Mouse (Mus musculus): Measurements from ENCODE around the gene Igf2r. TPM values are rescaled to one million over a fixed set of nuclear protein-coding genes. Genes with fewer than 3 reads are reported as not detected.

Gene Igf2r
- polyA plus RNA-seq, 1 experiment = 8.3 TPM

GRCm38 (mm10) chr17:12750591-12751170 is 18.8 kb downstream of the Igf2r start:
- H3K4me3 ChIP-seq (replicated peaks; ENCODE audit: control insufficient read depth, low read depth, low read length) = no peak overlapping the region
- WGBS = 73% methylated on average over 9 of the region's 9 CpGs
- peaks cover 1% of the 10 kb centered on the region; the same call in 1 of the 2 replicates for H3K4me1 ChIP-seq (ENCODE audit: control insufficient read depth, insufficient read depth, low read length)
- no peak for TF ChIP-seq POLR2A (IDR thresholded peaks at IDR 0.05; ENCODE audit: borderline replicate concordance, control insufficient read depth, low read depth, low read length)
- H3K27ac ChIP-seq (ENCODE audit: control insufficient read depth, insufficient read depth, low read depth, low read length, poor library complexity) = no peak overlapping the region

- TF ChIP-seq CTCF (IDR thresholded peaks at IDR 0.05; ENCODE audit: control insufficient read depth, insufficient read depth, low read length) = no peak
- TF ChIP-seq POLR2A (IDR thresholded peaks at IDR 0.05; ENCODE audit: borderline replicate concordance, control insufficient read depth, low read depth, low read length) = no peak
- WGBS = 65% methylated on average over 8 of the region's 8 CpGs
- Histone ChIP-seq H3K4me3 (replicated peaks; ENCODE audit: control insufficient read depth, low read depth, low read length) (no peak overlapping the region), H3K4me1 (ENCODE audit: control insufficient read depth, insufficient read depth, low read length) (no peaks in the 10 kb centered on the region; the same call in 1 of the 2 replicates), H3K27ac (ENCODE audit: control insufficient read depth, insufficient read depth, low read depth, low read length, poor library complexity) (no peak overlapping the region)
These were observed 19.8 kb downstream of the Igf2r start for GRCm38 (mm10) chr17:12749421-12750367.

GRCm38 (mm10) chr17:12745761-12746160 is 23.7 kb downstream of the Igf2r start:
- TF ChIP-seq CTCF (IDR thresholded peaks at IDR 0.05; ENCODE audit: control insufficient read depth, insufficient read depth, low read length) (no peak), POLR2A (IDR thresholded peaks at IDR 0.05; ENCODE audit: borderline replicate concordance, control insufficient read depth, low read depth, low read length) (no peak)
- WGBS = 3% methylated on average over 4 of the region's 4 CpGs
- H3K27ac ChIP-seq (ENCODE audit: control insufficient read depth, insufficient read depth, low read depth, low read length, poor library complexity) = no peak overlapping the region
- H3K4me1 ChIP-seq (ENCODE audit: control insufficient read depth, insufficient read depth, low read length) = no peaks in the 10 kb centered on the region; the same call in 1 of the 2 replicates
- no peak overlapping the region for H3K4me3 ChIP-seq (replicated peaks; ENCODE audit: control insufficient read depth, low read depth, low read length)

GRCm38 (mm10) chr17:12744071-12744470 is 25.4 kb downstream of the Igf2r start:
- Histone ChIP-seq H3K4me1 (ENCODE audit: control insufficient read depth, insufficient read depth, low read length) (no peaks in the 10 kb centered on the region; the same call in 1 of the 2 replicates), H3K4me3 (replicated peaks; ENCODE audit: control insufficient read depth, low read depth, low read length) (no peak overlapping the region), H3K27ac (ENCODE audit: control insufficient read depth, insufficient read depth, low read depth, low read length, poor library complexity) (no peak overlapping the region)
- 81% methylated on average over 1 of the region's 1 CpGs for WGBS
- no peak for TF ChIP-seq POLR2A (IDR thresholded peaks at IDR 0.05; ENCODE audit: borderline replicate concordance, control insufficient read depth, low read depth, low read length)
- no peak for TF ChIP-seq CTCF (IDR thresholded peaks at IDR 0.05; ENCODE audit: control insufficient read depth, insufficient read depth, low read length)

GRCm38 (mm10) chr17:12742151-12742908 is 27.1 kb downstream of the Igf2r start:
- WGBS = 46% methylated on average over 38 of the region's 38 CpGs
- Histone ChIP-seq H3K4me3 (replicated peaks; ENCODE audit: control insufficient read depth, low read depth, low read length) (peak overlapping the region; percentile 54), H3K4me1 (ENCODE audit: control insufficient read depth, insufficient read depth, low read length) (no peaks in the 10 kb centered on the region; the same call in 1 of the 2 replicates), H3K27ac (ENCODE audit: control insufficient read depth, insufficient read depth, low read depth, low read length, poor library complexity) (no peak overlapping the region)
- TF ChIP-seq CTCF (IDR thresholded peaks at IDR 0.05; ENCODE audit: control insufficient read depth, insufficient read depth, low read length) (no peak), POLR2A (IDR thresholded peaks at IDR 0.05; ENCODE audit: borderline replicate concordance, control insufficient read depth, low read depth, low read length) (no peak)

- Histone ChIP-seq H3K4me3 (replicated peaks; ENCODE audit: control insufficient read depth, low read depth, low read length) (peak overlapping the region; percentile 32), H3K4me1 (ENCODE audit: control insufficient read depth, insufficient read depth, low read length) (no peaks in the 10 kb centered on the region; the same call in 1 of the 2 replicates), H3K27ac (ENCODE audit: control insufficient read depth, insufficient read depth, low read depth, low read length, poor library complexity) (no peak overlapping the region)
- WGBS = 46% methylated on average over 45 of the region's 45 CpGs
- TF ChIP-seq CTCF (IDR thresholded peaks at IDR 0.05; ENCODE audit: control insufficient read depth, insufficient read depth, low read length) (no peak), POLR2A (IDR thresholded peaks at IDR 0.05; ENCODE audit: borderline replicate concordance, control insufficient read depth, low read depth, low read length) (peak; percentile 36; the same call in 1 of the 2 replicates)
These were observed 28.1 kb downstream of the Igf2r start for GRCm38 (mm10) chr17:12741218-12741968.

- no peak overlapping the region for H3K27ac ChIP-seq (ENCODE audit: control insufficient read depth, insufficient read depth, low read depth, low read length, poor library complexity)
These were observed 29.1 kb downstream of the Igf2r start for GRCm38 (mm10) chr17:12740317-12740716.

More at GRCm38 (mm10) chr17:12740317-12740716, 29.1 kb downstream of the Igf2r start:
- 51% methylated on average over 2 of the region's 2 CpGs for WGBS
- H3K4me3 ChIP-seq (replicated peaks; ENCODE audit: control insufficient read depth, low read depth, low read length) = no peak overlapping the region
- no peaks in the 10 kb centered on the region; the same call in 1 of the 2 replicates for H3K4me1 ChIP-seq (ENCODE audit: control insufficient read depth, insufficient read depth, low read length)
- TF ChIP-seq CTCF (IDR thresholded peaks at IDR 0.05; ENCODE audit: control insufficient read depth, insufficient read depth, low read length) (no peak), POLR2A (IDR thresholded peaks at IDR 0.05; ENCODE audit: borderline replicate concordance, control insufficient read depth, low read depth, low read length) (no peak)

All from bone marrow, adult 2 months (tissue).